Mouse (Mus musculus) embryo, embryonic 11 days (tissue): ENCODE results near the gene Fam45a.
A peak's percentile ranks its signal among the peaks of the same experiment; 100 is the strongest.
"Not testable (repeated sequence)": the region's sequence is repeated elsewhere in the genome, so short reads cannot be mapped to it uniquely, and the experiment has no call there.

Experiments
- DNase-seq: peaks from one replicate; pipeline ENCODE4 v3.0.0-alpha.2; 2015

Gene Fam45a

GRCm38 (mm10) chr19:60860868-60861700 lies 49.7 kb downstream of the Fam45a start, which contains the start of gene Sfxn4:
Sfxn4 (minus strand) TSS chr19:60861479.
- DNase-seq = peak; percentile 94

GRCm38 (mm10) chr19:60866169-60866568 lies 54.8 kb downstream of the Fam45a start:
- DNase-seq = not testable (repeated sequence)

- DNase-seq = no peak
These were observed 59.1 kb downstream of the Fam45a start for GRCm38 (mm10) chr19:60870489-60870888.

- no peak for DNase-seq
These were observed 60.0 kb downstream of the Fam45a start for GRCm38 (mm10) chr19:60871366-60871765.

- no peak for DNase-seq
These were observed 60.9 kb downstream of the Fam45a start for GRCm38 (mm10) chr19:60872272-60872671.

GRCm38 (mm10) chr19:60873501-60873900 lies 62.1 kb downstream of the Fam45a start:
- no peak for DNase-seq

- peak; percentile 97 for DNase-seq
These were observed 62.8 kb downstream of the Fam45a start, which contains the start of gene Prdx3 for GRCm38 (mm10) chr19:60874064-60874694. Prdx3 (minus strand) TSS chr19:60874556.

GRCm38 (mm10) chr19:60883129-60883528 lies 71.7 kb downstream of the Fam45a start:
- DNase-seq = peak; percentile 53
